Mouse (Mus musculus): Measurements from ENCODE around the gene Clca3a2. TPM values are rescaled to one million over a fixed set of nuclear protein-coding genes. Genes with fewer than 3 reads are reported as not detected.
"Not testable (repeated sequence)": the region's sequence is repeated elsewhere in the genome, so short reads cannot be mapped to it uniquely, and the experiment has no call there.

Clca3a2 gene
- polyA plus RNA-seq (2014; fragmentation: Nextera tagmentation; extraction: Ambion mirVana), result 0.93 and 1.1 TPM in 2 replicates

- not testable (repeated sequence) for H3K4me2 ChIP-seq; H3K27ac ChIP-seq (ENCODE audit: low read depth, low read length)
These were observed at the start of gene Clca3a2 for GRCm38 (mm10) chr3:144819219-144819618. TSS of gene Clca3a2 (minus strand) at chr3:144819494.

GRCm38 (mm10) chr3:144849584-144849983 is 30.3 kb upstream of the Clca3a2 start:
- 61% methylated on average over 4 of the region's 4 CpGs for WGBS (ENCODE audit: insufficient replicate concordance)
- H3K9me3 ChIP-seq (replicated peaks; ENCODE audit: control insufficient read depth, low read length), result no peaks in the 10 kb centered on the region
- no peaks in the 10 kb centered on the region for H3K4me1 ChIP-seq (ENCODE audit: control insufficient read depth, insufficient read depth, low read length)
- H3K27ac ChIP-seq (ENCODE audit: low read depth, low read length), result no peak overlapping the region
- no peak for ATAC-seq (replicated peaks; ENCODE audit: insufficient number of reproducible peaks, low FRiP score, low TSS enrichment)
- H3K27me3 ChIP-seq (ENCODE audit: control insufficient read depth, insufficient read depth, low read length), result no peaks in the 10 kb centered on the region
- no peaks in the 10 kb centered on the region for H3K36me3 ChIP-seq (ENCODE audit: control insufficient read depth, insufficient read depth, low read length)
- no peak overlapping the region for H3K9ac ChIP-seq (ENCODE audit: low read depth, low read length)
- H3K4me2 ChIP-seq, result no peak overlapping the region
- H3K4me3 ChIP-seq (ENCODE audit: low read depth, low read length), result no peak overlapping the region

More at GRCm38 (mm10) chr3:144819219-144819618, at the start of gene Clca3a2:
- not testable (repeated sequence) for H3K9me3 ChIP-seq (replicated peaks; ENCODE audit: control insufficient read depth, low read length); H3K27me3 ChIP-seq (ENCODE audit: control insufficient read depth, insufficient read depth, low read length); H3K36me3 ChIP-seq (ENCODE audit: control insufficient read depth, insufficient read depth, low read length); ATAC-seq (replicated peaks; ENCODE audit: insufficient number of reproducible peaks, low FRiP score, low TSS enrichment); H3K9ac ChIP-seq (ENCODE audit: low read depth, low read length); H3K4me1 ChIP-seq (ENCODE audit: control insufficient read depth, insufficient read depth, low read length); H3K4me3 ChIP-seq (ENCODE audit: low read depth, low read length)
- 72% methylated on average over 6 of the region's 6 CpGs for WGBS (ENCODE audit: insufficient replicate concordance)

GRCm38 (mm10) chr3:144849014-144849556 is 29.8 kb upstream of the Clca3a2 start, which contains the start of gene Clca3b:
TSS of gene Clca3b (minus strand) at chr3:144849357.
- not testable (repeated sequence) for ATAC-seq (replicated peaks; ENCODE audit: insufficient number of reproducible peaks, low FRiP score, low TSS enrichment); H3K9me3 ChIP-seq (replicated peaks; ENCODE audit: control insufficient read depth, low read length); H3K36me3 ChIP-seq (ENCODE audit: control insufficient read depth, insufficient read depth, low read length); H3K4me2 ChIP-seq; H3K4me3 ChIP-seq (ENCODE audit: low read depth, low read length); H3K9ac ChIP-seq (ENCODE audit: low read depth, low read length); H3K27me3 ChIP-seq (ENCODE audit: control insufficient read depth, insufficient read depth, low read length); H3K4me1 ChIP-seq (ENCODE audit: control insufficient read depth, insufficient read depth, low read length); H3K27ac ChIP-seq (ENCODE audit: low read depth, low read length)
- 81% methylated on average over 9 of the region's 9 CpGs for WGBS (ENCODE audit: insufficient replicate concordance)

- Histone ChIP-seq H3K9ac (ENCODE audit: low read depth, low read length) (no peak overlapping the region), H3K36me3 (ENCODE audit: control insufficient read depth, insufficient read depth, low read length) (no peaks in the 10 kb centered on the region), H3K27me3 (ENCODE audit: control insufficient read depth, insufficient read depth, low read length) (no peaks in the 10 kb centered on the region), H3K27ac (ENCODE audit: low read depth, low read length) (no peak overlapping the region), H3K9me3 (replicated peaks; ENCODE audit: control insufficient read depth, low read length) (no peaks in the 10 kb centered on the region), H3K4me3 (ENCODE audit: low read depth, low read length) (no peak overlapping the region), H3K4me1 (ENCODE audit: control insufficient read depth, insufficient read depth, low read length) (no peaks in the 10 kb centered on the region), H3K4me2 (no peak overlapping the region)
- no peak for ATAC-seq (replicated peaks; ENCODE audit: insufficient number of reproducible peaks, low FRiP score, low TSS enrichment)
- 83% methylated on average over 6 of the region's 6 CpGs for WGBS (ENCODE audit: insufficient replicate concordance)
These were observed 8.0 kb upstream of the Clca3a2 start for GRCm38 (mm10) chr3:144827257-144827656.

- no peak overlapping the region for H3K9ac ChIP-seq (ENCODE audit: low read depth, low read length)
- no peak for ATAC-seq (replicated peaks; ENCODE audit: insufficient number of reproducible peaks, low FRiP score, low TSS enrichment)
- no peaks in the 10 kb centered on the region for H3K9me3 ChIP-seq (replicated peaks; ENCODE audit: control insufficient read depth, low read length)
- H3K4me1 ChIP-seq (ENCODE audit: control insufficient read depth, insufficient read depth, low read length), result no peaks in the 10 kb centered on the region
- H3K27me3 ChIP-seq (ENCODE audit: control insufficient read depth, insufficient read depth, low read length), result no peaks in the 10 kb centered on the region
- H3K4me3 ChIP-seq (ENCODE audit: low read depth, low read length), result no peak overlapping the region
- H3K27ac ChIP-seq (ENCODE audit: low read depth, low read length), result no peak overlapping the region
- no peak overlapping the region for H3K4me2 ChIP-seq
- H3K36me3 ChIP-seq (ENCODE audit: control insufficient read depth, insufficient read depth, low read length), result no peaks in the 10 kb centered on the region
- 16% methylated on average over 10 of the region's 10 CpGs for WGBS (ENCODE audit: insufficient replicate concordance)
These were observed 5.9 kb upstream of the Clca3a2 start for GRCm38 (mm10) chr3:144825151-144825550.

GRCm38 (mm10) chr3:144823331-144823730 is 4.0 kb upstream of the Clca3a2 start:
- no peaks in the 10 kb centered on the region for H3K27me3 ChIP-seq (ENCODE audit: control insufficient read depth, insufficient read depth, low read length)
- H3K9ac ChIP-seq (ENCODE audit: low read depth, low read length), result no peak overlapping the region
- H3K4me2 ChIP-seq, result no peak overlapping the region
- H3K9me3 ChIP-seq (replicated peaks; ENCODE audit: control insufficient read depth, low read length), result no peaks in the 10 kb centered on the region
- H3K36me3 ChIP-seq (ENCODE audit: control insufficient read depth, insufficient read depth, low read length), result no peaks in the 10 kb centered on the region
- no peak for ATAC-seq (replicated peaks; ENCODE audit: insufficient number of reproducible peaks, low FRiP score, low TSS enrichment)
- H3K27ac ChIP-seq (ENCODE audit: low read depth, low read length), result no peak overlapping the region
- no peaks in the 10 kb centered on the region for H3K4me1 ChIP-seq (ENCODE audit: control insufficient read depth, insufficient read depth, low read length)
- H3K4me3 ChIP-seq (ENCODE audit: low read depth, low read length), result no peak overlapping the region
- 71% methylated on average over 5 of the region's 5 CpGs for WGBS (ENCODE audit: insufficient replicate concordance)

GRCm38 (mm10) chr3:144820632-144821031 is 1.3 kb upstream of the Clca3a2 start:
- Histone ChIP-seq H3K9ac (ENCODE audit: low read depth, low read length) (no peak overlapping the region), H3K4me2 (no peak overlapping the region), H3K27me3 (ENCODE audit: control insufficient read depth, insufficient read depth, low read length) (no peaks in the 10 kb centered on the region), H3K4me3 (ENCODE audit: low read depth, low read length) (no peak overlapping the region), H3K36me3 (ENCODE audit: control insufficient read depth, insufficient read depth, low read length) (no peaks in the 10 kb centered on the region), H3K27ac (ENCODE audit: low read depth, low read length) (no peak overlapping the region), H3K4me1 (ENCODE audit: control insufficient read depth, insufficient read depth, low read length) (no peaks in the 10 kb centered on the region), H3K9me3 (replicated peaks; ENCODE audit: control insufficient read depth, low read length) (no peaks in the 10 kb centered on the region)
- ATAC-seq (replicated peaks; ENCODE audit: insufficient number of reproducible peaks, low FRiP score, low TSS enrichment), result no peak
- 20% methylated on average over 1 of the region's 1 CpGs for WGBS (ENCODE audit: insufficient replicate concordance)

GRCm38 (mm10) chr3:144813336-144813735 is 6.0 kb downstream of the Clca3a2 start:
- not testable (repeated sequence) for ATAC-seq (replicated peaks; ENCODE audit: insufficient number of reproducible peaks, low FRiP score, low TSS enrichment); H3K4me2 ChIP-seq; H3K4me3 ChIP-seq (ENCODE audit: low read depth, low read length); H3K36me3 ChIP-seq (ENCODE audit: control insufficient read depth, insufficient read depth, low read length); H3K27me3 ChIP-seq (ENCODE audit: control insufficient read depth, insufficient read depth, low read length); H3K9me3 ChIP-seq (replicated peaks; ENCODE audit: control insufficient read depth, low read length); H3K4me1 ChIP-seq (ENCODE audit: control insufficient read depth, insufficient read depth, low read length); H3K27ac ChIP-seq (ENCODE audit: low read depth, low read length); H3K9ac ChIP-seq (ENCODE audit: low read depth, low read length)
- WGBS (ENCODE audit: insufficient replicate concordance), result 79% methylated on average over 6 of the region's 6 CpGs

- ATAC-seq (replicated peaks; ENCODE audit: insufficient number of reproducible peaks, low FRiP score, low TSS enrichment), result no peak
- H3K27me3 ChIP-seq (ENCODE audit: control insufficient read depth, insufficient read depth, low read length), result no peaks in the 10 kb centered on the region
- H3K36me3 ChIP-seq (ENCODE audit: control insufficient read depth, insufficient read depth, low read length), result no peaks in the 10 kb centered on the region
- H3K4me2 ChIP-seq, result no peak overlapping the region
- WGBS (ENCODE audit: insufficient replicate concordance), result 35% methylated on average over 3 of the region's 3 CpGs
- H3K9me3 ChIP-seq (replicated peaks; ENCODE audit: control insufficient read depth, low read length), result no peaks in the 10 kb centered on the region
- no peak overlapping the region for H3K9ac ChIP-seq (ENCODE audit: low read depth, low read length)
- H3K27ac ChIP-seq (ENCODE audit: low read depth, low read length), result no peak overlapping the region
- no peak overlapping the region for H3K4me3 ChIP-seq (ENCODE audit: low read depth, low read length)
- H3K4me1 ChIP-seq (ENCODE audit: control insufficient read depth, insufficient read depth, low read length), result no peaks in the 10 kb centered on the region
These were observed 7.5 kb downstream of the Clca3a2 start for GRCm38 (mm10) chr3:144811821-144812220.
